Mouse (Mus musculus): ENCODE measurements around the gene Vps9d1.

GRCm38 (mm10) chr8:123271147-123271546, 17.0 kb upstream of the Vps9d1 start:
- no peak for TF ChIP-seq POLR2A (IDR thresholded peaks at IDR 0.05; ENCODE audit: extremely low read depth, insufficient read depth, low read length)
- TF ChIP-seq CTCF (IDR thresholded peaks at IDR 0.05; ENCODE audit: low read depth, low read length), result no peak
